ENCODE assay signal across 8 mouse cellular contexts in the genomic region with DNA sequence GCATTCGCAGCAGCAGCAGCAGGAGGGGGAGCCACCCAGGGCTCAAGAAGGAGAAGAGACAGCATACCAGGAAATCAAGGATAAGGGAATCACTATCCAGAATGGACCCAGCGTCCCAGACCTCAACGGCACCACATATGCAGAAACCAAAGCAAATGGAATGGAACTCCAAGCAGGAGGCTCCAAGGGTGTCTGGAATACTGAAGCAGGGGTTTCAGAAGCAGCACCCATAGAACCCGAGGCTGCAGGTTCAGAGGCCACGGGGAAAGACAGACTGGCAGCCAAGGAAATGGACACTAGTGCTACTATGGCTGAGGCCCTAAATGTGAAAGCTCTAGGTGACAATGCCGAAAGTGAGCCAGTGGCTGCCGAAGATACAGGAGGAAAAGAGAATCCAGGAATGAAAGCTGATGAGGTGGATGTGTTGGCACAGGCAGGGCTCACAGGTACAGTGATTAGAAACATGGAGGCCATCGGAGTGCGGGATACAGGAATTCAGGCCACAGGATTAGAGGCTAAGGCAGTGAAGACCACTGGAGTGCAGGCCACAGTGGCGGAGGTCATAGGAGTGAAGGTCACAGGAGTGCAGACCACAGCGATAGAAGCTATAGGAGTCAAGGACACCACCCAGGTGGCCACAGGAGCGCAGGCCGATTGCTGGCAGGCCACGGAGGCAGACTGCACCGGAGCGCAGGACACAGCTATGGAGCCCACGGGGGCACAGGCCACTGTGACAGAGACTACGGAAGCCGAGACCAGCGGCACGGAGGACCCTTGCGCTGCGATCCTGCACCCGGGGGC. TPM values are rescaled to one million over a fixed set of nuclear protein-coding genes. Genes with fewer than 3 reads are reported as not detected.
A peak's percentile ranks its signal among the peaks of the same experiment; 100 is the strongest.
DNase-seq lines count a peak whose midpoint lies in the region; ATAC-seq and TF ChIP-seq lines count a peak whose summit lies in the region.

No protein-coding gene starts in this region.

- WGBS in heart, embryonic 12.5 days, result 19% methylated on average over 24 of the region's 24 CpGs
- 18% methylated on average over 24 of the region's 24 CpGs for WGBS in embryonic facial prominence, embryonic 15.5 days
- 21% methylated on average over 24 of the region's 24 CpGs for WGBS in limb, embryonic 13.5 days
- WGBS in olfactory bulb, adult 2 months, result 16% methylated on average over 24 of the region's 24 CpGs

- no peaks in the 10 kb centered on the region for H3K36me3 ChIP-seq in heart, embryonic 12.5 days
- no peaks in the 10 kb centered on the region for H3K36me3 ChIP-seq in embryonic facial prominence, embryonic 15.5 days
- no peaks in the 10 kb centered on the region for H3K36me3 ChIP-seq in limb, embryonic 13.5 days

- H3K4me1 ChIP-seq in heart, embryonic 12.5 days (replicated peaks), result peaks cover 28% of the 10 kb centered on the region
- peaks cover 25% of the 10 kb centered on the region for H3K4me1 ChIP-seq in embryonic facial prominence, embryonic 15.5 days
- H3K4me1 ChIP-seq in limb, embryonic 13.5 days, result peaks cover 19% of the 10 kb centered on the region
- H3K4me1 ChIP-seq in olfactory bulb, adult 2 months (ENCODE audit: control insufficient read depth, insufficient read depth, low read length), result peaks cover 23% of the 10 kb centered on the region

- peak; percentile 41 for ATAC-seq in heart, embryonic 12.5 days (ENCODE audit: insufficient number of reproducible peaks, low FRiP score)
- peak; percentile 32 for ATAC-seq in CD4-positive, CD25-positive, alpha-beta regulatory T cell, adult 4 months
- ATAC-seq in embryonic facial prominence, embryonic 15.5 days (ENCODE audit: insufficient number of reproducible peaks, low FRiP score, low TSS enrichment, low read depth), result no peak
- ATAC-seq in limb, embryonic 13.5 days (ENCODE audit: low FRiP score, low read depth), result no peak; the same call in 1 of the 2 replicates

- no peak for TF ChIP-seq POLR2A in olfactory bulb, adult 2 months (IDR thresholded peaks at IDR 0.05; ENCODE audit: insufficient read depth, low read depth, low read length)

- peak overlapping the region; percentile 89 for H3K9ac ChIP-seq in heart, embryonic 12.5 days
- peak overlapping the region; percentile 98 for H3K9ac ChIP-seq in embryonic facial prominence, embryonic 15.5 days
- peak overlapping the region; percentile 94 for H3K9ac ChIP-seq in limb, embryonic 13.5 days

- peak overlapping the region; percentile 89 for H3K4me2 ChIP-seq in heart, embryonic 12.5 days
- H3K4me2 ChIP-seq in embryonic facial prominence, embryonic 15.5 days (replicated peaks), result peak overlapping the region; percentile 84
- H3K4me2 ChIP-seq in limb, embryonic 13.5 days (replicated peaks), result peak overlapping the region; percentile 93

- H3K27me3 ChIP-seq in heart, embryonic 12.5 days (replicated peaks), result no peaks in the 10 kb centered on the region
- no peaks in the 10 kb centered on the region for H3K27me3 ChIP-seq in embryonic facial prominence, embryonic 15.5 days
- no peaks in the 10 kb centered on the region for H3K27me3 ChIP-seq in limb, embryonic 13.5 days

- H3K9me3 ChIP-seq in heart, embryonic 12.5 days (replicated peaks), result no peaks in the 10 kb centered on the region
- no peaks in the 10 kb centered on the region for H3K9me3 ChIP-seq in embryonic facial prominence, embryonic 15.5 days (replicated peaks)
- no peaks in the 10 kb centered on the region for H3K9me3 ChIP-seq in limb, embryonic 13.5 days

- no peak for TF ChIP-seq CTCF in olfactory bulb, adult 2 months (IDR thresholded peaks at IDR 0.05; ENCODE audit: insufficient read depth, low read depth, low read length)

- DNase-seq in heart, adult 18-20 months, result no peak
- no peak for DNase-seq in frontal cortex, postnatal 10 days (ENCODE audit: low spot score in 2 of 2)
- no peak for DNase-seq in layer of hippocampus, adult 11-12 months (ENCODE audit: low spot score)

- H3K4me3 ChIP-seq in heart, embryonic 12.5 days, result peak overlapping the region; percentile 63
- H3K4me3 ChIP-seq in embryonic facial prominence, embryonic 15.5 days (replicated peaks), result peak overlapping the region; percentile 67
- peak overlapping the region; percentile 81 for H3K4me3 ChIP-seq in limb, embryonic 13.5 days
- H3K4me3 ChIP-seq in olfactory bulb, adult 2 months (ENCODE audit: insufficient read depth, low read depth, low read length), result peak overlapping the region; percentile 66

- peak overlapping the region; percentile 93 for H3K27ac ChIP-seq in heart, embryonic 12.5 days (ENCODE audit: poor library complexity, severe bottlenecking)
- H3K27ac ChIP-seq in embryonic facial prominence, embryonic 15.5 days (replicated peaks), result peak overlapping the region; percentile 94
- H3K27ac ChIP-seq in limb, embryonic 13.5 days, result peak overlapping the region; percentile 98
- H3K27ac ChIP-seq in olfactory bulb, adult 2 months (ENCODE audit: insufficient read depth, low read depth, low read length), result peak overlapping the region; percentile 80

RNA-seq across cellular contexts. Expression of a gene that starts 6.0 kb away (rescaled TPM):
- polyA plus RNA-seq in heart, embryonic 12.5 days (2016; fragmentation: Nextera tagmentation; extraction: Ambion mirVana), result 3.3 and 3.5 TPM in 2 replicates
- total RNA-seq in heart, adult 18-20 months (2021), result 1 to 10 TPM; 1.9 to 2.0 TPM
- polyA plus RNA-seq in CD4-positive, CD25-positive, alpha-beta regulatory T cell, adult 4 months (2017; shearing (Covaris generic)), result 1 to 10 TPM; 7.1 to 7.5 TPM
- polyA plus RNA-seq in embryonic facial prominence, embryonic 15.5 days (2015; fragmentation: Nextera tagmentation; extraction: Ambion mirVana), result 4.2 and 4.5 TPM in 2 replicates
- 5.1 and 5.3 TPM in 2 replicates for polyA plus RNA-seq in limb, embryonic 13.5 days (2015; fragmentation: Nextera tagmentation; extraction: Ambion mirVana)
- polyA plus RNA-seq in olfactory bulb, adult 2 months (2012; ENCODE audit: insufficient read depth, insufficient read length, low replicate concordance, missing spikeins), result not detected in 2 replicates

RNA-seq across cellular contexts. Expression of a gene that starts 14.5 kb away (rescaled TPM):
- 9.6 and 12.1 TPM in 2 replicates for polyA plus RNA-seq in heart, embryonic 12.5 days (2016; fragmentation: Nextera tagmentation; extraction: Ambion mirVana)
- 10 to 100 TPM in 1 of 2 experiments, 1 to 10 TPM in 1; 7.5 to 10.3 TPM for total RNA-seq in heart, adult 18-20 months (2021)
- polyA plus RNA-seq in CD4-positive, CD25-positive, alpha-beta regulatory T cell, adult 4 months (2017; shearing (Covaris generic)), result 1 to 10 TPM; 1.2 to 3.8 TPM
- 14.5 and 15.0 TPM in 2 replicates for polyA plus RNA-seq in embryonic facial prominence, embryonic 15.5 days (2015; fragmentation: Nextera tagmentation; extraction: Ambion mirVana)
- 11.6 and 12.1 TPM in 2 replicates for polyA plus RNA-seq in limb, embryonic 13.5 days (2015; fragmentation: Nextera tagmentation; extraction: Ambion mirVana)
- polyA plus RNA-seq in olfactory bulb, adult 2 months (2012; ENCODE audit: insufficient read depth, insufficient read length, low replicate concordance, missing spikeins), result not detected in 2 replicates

RNA-seq across cellular contexts. Expression of a gene that starts 15.3 kb away (rescaled TPM):
- 25.4 and 25.6 TPM in 2 replicates for polyA plus RNA-seq in heart, embryonic 12.5 days (2016; fragmentation: Nextera tagmentation; extraction: Ambion mirVana)
- total RNA-seq in heart, adult 18-20 months (2021), result 1 to 10 TPM; 5.6 to 6.3 TPM
- polyA plus RNA-seq in CD4-positive, CD25-positive, alpha-beta regulatory T cell, adult 4 months (2017; shearing (Covaris generic)), result 10 to 100 TPM; 24.1 to 26.8 TPM
- polyA plus RNA-seq in embryonic facial prominence, embryonic 15.5 days (2015; fragmentation: Nextera tagmentation; extraction: Ambion mirVana), result 40.5 and 41.0 TPM in 2 replicates
- polyA plus RNA-seq in limb, embryonic 13.5 days (2015; fragmentation: Nextera tagmentation; extraction: Ambion mirVana), result 60.3 and 61.9 TPM in 2 replicates
- polyA plus RNA-seq in olfactory bulb, adult 2 months (2012; ENCODE audit: insufficient read depth, insufficient read length, low replicate concordance, missing spikeins), result not detected in 2 replicates

RNA-seq across cellular contexts. Expression of a gene that starts 36.8 kb away (rescaled TPM):
- 0.50 and 0.72 TPM in 2 replicates for polyA plus RNA-seq in heart, embryonic 12.5 days (2016; fragmentation: Nextera tagmentation; extraction: Ambion mirVana)
- 1 to 10 TPM; 2.6 TPM for total RNA-seq in heart, adult 18-20 months (2021)
- polyA plus RNA-seq in CD4-positive, CD25-positive, alpha-beta regulatory T cell, adult 4 months (2017; shearing (Covaris generic)), result 1 to 10 TPM; 3.6 to 3.8 TPM
- 0.84 and 1.3 TPM in 2 replicates for polyA plus RNA-seq in embryonic facial prominence, embryonic 15.5 days (2015; fragmentation: Nextera tagmentation; extraction: Ambion mirVana)
- 1.3 and 1.5 TPM in 2 replicates for polyA plus RNA-seq in limb, embryonic 13.5 days (2015; fragmentation: Nextera tagmentation; extraction: Ambion mirVana)
- polyA plus RNA-seq in olfactory bulb, adult 2 months (2012; ENCODE audit: insufficient read depth, insufficient read length, low replicate concordance, missing spikeins), result not detected in 2 replicates

RNA-seq across cellular contexts. Expression of a gene that starts 42.0 kb away (rescaled TPM):
- polyA plus RNA-seq in heart, embryonic 12.5 days (2016; fragmentation: Nextera tagmentation; extraction: Ambion mirVana), result 27.2 and 27.4 TPM in 2 replicates
- total RNA-seq in heart, adult 18-20 months (2021), result 10 to 100 TPM in 1 of 2 experiments, 1 to 10 TPM in 1; 7.9 to 11.1 TPM
- polyA plus RNA-seq in CD4-positive, CD25-positive, alpha-beta regulatory T cell, adult 4 months (2017; shearing (Covaris generic)), result 1 to 10 TPM in 1 of 2 experiments, not detected in 1; 2.8 TPM
- 16.4 and 19.6 TPM in 2 replicates for polyA plus RNA-seq in embryonic facial prominence, embryonic 15.5 days (2015; fragmentation: Nextera tagmentation; extraction: Ambion mirVana)
- polyA plus RNA-seq in limb, embryonic 13.5 days (2015; fragmentation: Nextera tagmentation; extraction: Ambion mirVana), result 13.8 and 18.4 TPM in 2 replicates
- not detected in 2 replicates for polyA plus RNA-seq in olfactory bulb, adult 2 months (2012; ENCODE audit: insufficient read depth, insufficient read length, low replicate concordance, missing spikeins)

Comparison
In these comparisons a context has a peak if more than half of its experiments do, and no peak if none do; other contexts are left out.
1. ATAC-seq: peak in heart, embryonic 12.5 days (single experiment) and CD4-positive, CD25-positive, alpha-beta regulatory T cell, adult 4 months (single experiment); none in embryonic facial prominence, embryonic 15.5 days (single experiment) and limb, embryonic 13.5 days (single experiment).
2. RNA of a gene that starts 15.3 kb away (polyA plus RNA-seq): 60.3 to 61.9 TPM in limb, embryonic 13.5 days, 40.5 to 41.0 TPM in embryonic facial prominence, embryonic 15.5 days, 24.1 to 26.8 TPM in CD4-positive, CD25-positive, alpha-beta regulatory T cell, adult 4 months and 25.4 to 25.6 TPM in heart, embryonic 12.5 days; not detected in olfactory bulb, adult 2 months; every median in the first group is over 10 times any median in the second.
3. Peak in every context shown above with its lines, with median percentiles within 50 percentile points of each other: H3K27ac ChIP-seq, H3K4me2 ChIP-seq, H3K4me3 ChIP-seq and H3K9ac ChIP-seq.